Mouse (Mus musculus) T-helper 1 cell (primary cell): ENCODE data around the gene Prtg.

Experiments
- in situ Hi-C: fragments of 300-600 bp; cut with MboI, MseI; formaldehyde crosslinking; loops from one replicate; pipeline ENCODE4 v1.15.1; 2025; ENCODE audit warnings: high pct_unique_total_duplicates

Prtg gene

DNA sequence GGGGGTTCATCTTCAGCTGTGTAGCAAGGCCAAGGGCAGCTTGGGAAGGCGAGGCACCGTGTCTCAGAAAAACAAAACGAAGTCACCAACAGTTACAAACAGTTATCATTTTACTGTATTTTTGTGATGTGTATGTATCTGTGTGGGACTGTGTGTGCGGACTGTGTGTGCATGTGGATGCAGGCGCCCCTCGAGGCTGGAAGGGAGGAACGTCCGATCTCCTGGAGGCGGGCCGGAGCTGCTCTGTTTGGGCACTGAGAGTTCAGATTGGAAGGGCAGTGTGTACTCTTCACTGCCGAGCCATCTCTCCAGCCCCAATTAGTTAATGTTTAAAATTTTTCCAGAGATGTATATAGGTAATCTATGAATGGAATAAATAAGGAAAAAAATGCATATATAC is 55.5 kb downstream of the Prtg start:
- in situ Hi-C loops = loop anchor here (10.0 kb wide), 1 partner anchor 87 kb away; no protein-coding TSS in a partner anchor

DNA sequence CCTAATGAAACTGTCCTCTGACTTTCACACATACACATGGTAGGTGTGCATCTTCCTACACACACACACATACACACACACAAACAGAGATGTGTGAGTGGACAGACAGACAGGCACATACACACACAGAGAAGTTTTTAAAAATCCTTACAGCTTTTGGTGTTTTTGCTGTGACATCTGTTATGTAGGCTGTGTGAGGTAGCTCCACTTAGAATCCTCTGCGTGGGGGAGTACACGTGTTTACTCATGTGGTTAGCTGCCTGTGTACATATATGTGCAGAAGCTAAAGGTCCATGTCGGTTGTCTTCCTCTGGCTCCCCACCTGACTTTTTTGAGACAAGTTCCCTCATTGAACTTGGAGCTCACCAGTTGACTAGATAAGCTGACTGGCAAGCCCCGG is 56.3 kb downstream of the Prtg start:
- in situ Hi-C loops = loop anchor here (10.0 kb wide), 1 partner anchor 88 kb away; no protein-coding TSS in a partner anchor

DNA sequence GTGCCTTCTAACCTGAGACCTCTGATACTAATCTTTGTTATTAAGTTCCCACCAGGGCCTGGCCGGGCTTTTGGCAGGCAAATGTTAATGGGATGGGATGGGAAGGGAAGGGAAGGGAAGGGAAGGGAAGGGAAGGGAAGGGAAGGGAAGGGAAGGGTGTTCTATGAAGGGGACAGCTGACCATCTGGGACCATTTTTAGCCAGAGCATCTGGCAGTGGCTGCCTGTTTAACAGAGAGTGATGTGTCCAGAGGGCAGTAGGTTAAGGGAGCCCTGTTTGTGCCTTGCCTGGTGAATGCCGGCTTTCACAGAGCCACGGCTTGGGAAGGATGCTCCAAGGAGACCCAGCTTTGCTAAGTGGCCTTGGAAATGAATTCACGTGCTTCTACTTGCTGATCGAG is 57.1 kb downstream of the Prtg start:
- in situ Hi-C loops = loop anchor here (10.0 kb wide), 1 partner anchor 89 kb away; no protein-coding TSS in a partner anchor

DNA sequence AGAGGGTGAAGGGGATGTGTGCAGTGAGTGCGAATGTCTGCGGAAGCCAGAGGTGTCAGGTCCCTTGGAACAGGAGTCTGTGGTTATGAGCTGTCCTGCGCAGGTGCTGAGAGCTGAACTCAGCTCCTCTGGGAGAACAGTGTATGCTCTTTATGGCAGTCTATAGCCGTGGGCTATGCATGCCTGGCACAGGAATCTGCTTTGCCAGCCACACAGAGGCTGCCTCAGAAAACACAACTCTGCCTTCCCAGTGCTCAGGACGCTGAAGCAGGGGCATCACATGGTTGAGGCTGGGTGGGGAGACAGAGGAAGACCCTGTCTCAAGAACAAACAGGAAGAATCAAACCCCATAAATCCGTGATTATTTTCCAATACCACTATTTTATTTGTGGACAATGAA is 60.8 kb downstream of the Prtg start:
- in situ Hi-C loops = loop anchor here (10.0 kb wide), 1 partner anchor 93 kb away; no protein-coding TSS in a partner anchor

DNA sequence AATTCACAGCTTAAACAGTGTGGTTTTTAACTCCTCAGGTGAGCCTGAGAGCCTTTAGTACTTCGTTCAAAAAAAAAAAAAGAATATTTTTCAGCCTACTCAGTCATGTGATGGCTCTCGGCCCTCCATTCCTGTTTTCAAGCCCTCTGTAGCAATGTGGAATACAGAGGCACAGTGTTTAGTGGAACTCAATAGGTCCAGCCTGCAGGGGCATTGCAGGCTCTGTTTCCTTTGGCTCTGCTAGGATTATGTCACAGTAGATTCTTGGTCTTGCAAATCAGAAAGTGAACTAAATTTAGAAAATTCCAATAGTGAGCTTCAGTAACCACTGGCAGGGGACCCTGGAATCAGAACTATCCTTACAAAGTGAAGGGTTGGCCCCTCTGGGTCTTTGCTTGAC is 62.1 kb downstream of the Prtg start:
- in situ Hi-C loops = loop anchor here (10.0 kb wide), 1 partner anchor 94 kb away; no protein-coding TSS in a partner anchor

DNA sequence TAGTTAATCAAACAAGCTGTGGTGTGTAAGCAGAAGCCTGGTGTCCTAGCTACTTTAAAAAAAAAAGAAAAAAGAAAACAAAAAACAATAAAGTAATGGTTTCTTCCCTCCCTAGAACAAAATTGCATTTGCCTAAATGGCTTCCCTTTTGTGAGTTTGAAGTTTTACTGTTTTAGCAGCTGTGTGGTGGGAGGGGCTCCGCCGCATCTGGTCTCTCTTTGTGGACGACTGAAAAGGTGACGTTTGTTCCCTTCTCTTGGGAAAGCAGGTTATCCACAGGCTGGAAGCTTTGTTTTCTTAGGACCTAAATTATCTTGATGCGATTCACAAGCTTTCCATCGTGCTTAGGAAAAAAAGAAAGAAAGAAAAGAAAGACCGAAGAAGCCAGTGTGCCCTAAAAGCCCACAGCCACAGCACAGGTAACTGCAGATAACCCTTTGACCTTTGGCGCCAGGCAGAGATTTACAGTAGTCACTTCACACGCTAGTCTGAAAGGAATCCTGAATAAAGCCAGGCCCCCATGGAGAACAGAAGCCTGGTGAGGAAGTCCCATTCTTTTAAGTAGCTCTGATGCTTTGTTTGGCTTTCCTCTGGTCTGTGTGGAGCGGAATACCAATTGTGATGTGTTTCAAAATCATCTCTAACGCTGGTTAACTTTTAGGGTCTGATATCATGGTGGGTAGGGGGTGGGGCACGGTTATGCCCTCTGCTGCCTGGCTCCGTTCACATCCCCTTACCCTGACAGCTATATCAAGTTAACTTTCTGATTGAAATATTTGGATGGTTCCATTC is 65.0 kb downstream of the Prtg start:
- in situ Hi-C loops = no loop called here

DNA sequence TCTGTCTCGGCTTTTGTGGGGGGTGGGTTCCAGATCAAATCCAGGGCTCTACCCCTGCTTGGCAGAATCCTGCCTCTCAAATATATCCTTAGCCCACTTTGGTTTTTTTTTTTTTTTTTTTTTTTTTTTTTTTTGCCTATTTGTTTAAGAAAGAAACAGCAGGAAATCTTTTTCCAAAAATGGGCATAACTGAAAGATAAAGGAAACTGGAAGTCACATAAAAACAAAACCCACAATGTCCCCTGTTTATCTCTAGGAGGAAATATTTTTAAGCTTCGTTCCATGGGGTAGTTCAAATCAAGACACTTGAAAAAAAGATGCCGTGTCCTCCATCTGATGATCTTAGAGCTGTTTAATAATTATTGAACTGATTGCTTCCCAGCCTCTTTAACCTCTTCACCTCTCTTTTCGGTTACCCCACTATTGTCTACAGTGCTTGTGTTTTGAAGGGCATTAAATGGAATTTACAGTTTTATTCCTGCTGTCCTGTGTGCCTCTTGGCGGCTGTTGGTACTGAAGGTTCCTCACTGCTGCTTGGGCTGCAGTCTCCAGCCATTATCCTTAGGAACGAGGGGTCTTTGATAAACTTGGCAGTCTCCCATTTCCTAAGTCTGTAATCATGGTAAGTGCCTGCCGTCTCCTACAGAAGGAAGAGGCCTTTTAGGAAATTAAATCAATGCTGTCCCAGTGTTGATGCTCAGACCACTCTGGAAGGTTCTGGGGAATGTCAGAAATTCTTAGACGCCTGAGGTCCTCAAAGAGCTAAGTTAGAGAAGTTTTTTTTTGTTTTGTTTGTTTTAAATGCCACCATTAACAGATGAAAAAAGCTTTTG is 65.8 kb downstream of the Prtg start:
- in situ Hi-C loops = no loop called here

DNA sequence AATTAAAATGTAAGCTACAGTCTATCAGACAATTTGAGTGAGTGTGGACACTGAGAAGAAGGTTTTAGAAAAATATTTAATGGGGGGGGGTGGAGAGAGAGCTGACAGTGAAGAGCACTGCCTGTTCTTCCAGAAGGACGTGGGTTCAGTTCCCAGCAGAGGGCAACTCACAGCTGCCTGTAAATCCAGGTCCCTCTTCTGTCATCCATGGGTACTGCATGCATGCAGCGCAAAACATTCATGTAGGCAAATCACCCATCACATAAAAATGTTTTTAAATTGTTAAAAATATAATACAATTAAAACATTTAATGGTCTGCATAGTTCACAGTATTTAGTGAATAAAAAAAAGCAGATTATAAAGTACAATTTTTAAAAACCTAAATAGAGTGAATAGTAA is 69.2 kb downstream of the Prtg start:
- in situ Hi-C loops = no loop called here

DNA sequence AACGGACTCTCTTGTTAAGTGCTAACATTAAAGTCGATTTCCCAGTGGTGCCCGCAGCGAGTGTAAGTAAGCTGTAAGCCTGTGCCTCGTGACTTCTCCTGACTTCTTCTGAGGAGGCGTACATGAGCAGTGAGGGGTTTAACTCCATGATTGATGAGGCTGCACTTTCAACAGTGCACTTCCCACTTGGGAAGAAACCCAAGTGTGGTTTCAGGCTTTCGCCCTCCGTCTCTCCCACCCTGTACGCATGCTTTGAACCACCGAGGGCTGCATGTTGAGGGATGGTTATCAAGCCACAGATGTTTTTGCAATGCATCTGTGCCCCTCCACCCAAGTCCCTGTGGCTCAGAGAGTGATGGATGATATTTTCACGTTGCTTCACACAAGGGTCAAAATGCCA is 71.2 kb downstream of the Prtg start:
- in situ Hi-C loops = no loop called here

DNA sequence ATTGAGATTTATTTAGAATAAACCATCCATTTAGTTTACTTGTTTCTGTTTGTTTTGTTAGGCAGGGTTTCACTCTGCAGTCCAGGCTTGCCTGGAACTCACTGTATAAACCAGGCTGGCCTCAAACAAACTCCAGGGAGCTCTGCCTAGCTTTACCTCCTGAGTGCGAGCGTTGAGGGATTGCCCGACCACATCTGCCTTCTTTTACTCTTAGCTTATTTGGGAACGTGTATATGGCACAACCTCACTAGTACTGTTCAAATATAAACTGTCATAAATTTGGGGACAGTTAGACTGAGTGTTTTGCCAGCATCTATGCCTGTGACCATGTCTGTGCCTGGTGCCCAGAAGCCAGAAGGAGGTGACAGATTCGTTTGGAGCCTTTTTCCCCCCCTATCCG is 72.0 kb downstream of the Prtg start:
- in situ Hi-C loops = no loop called here

DNA sequence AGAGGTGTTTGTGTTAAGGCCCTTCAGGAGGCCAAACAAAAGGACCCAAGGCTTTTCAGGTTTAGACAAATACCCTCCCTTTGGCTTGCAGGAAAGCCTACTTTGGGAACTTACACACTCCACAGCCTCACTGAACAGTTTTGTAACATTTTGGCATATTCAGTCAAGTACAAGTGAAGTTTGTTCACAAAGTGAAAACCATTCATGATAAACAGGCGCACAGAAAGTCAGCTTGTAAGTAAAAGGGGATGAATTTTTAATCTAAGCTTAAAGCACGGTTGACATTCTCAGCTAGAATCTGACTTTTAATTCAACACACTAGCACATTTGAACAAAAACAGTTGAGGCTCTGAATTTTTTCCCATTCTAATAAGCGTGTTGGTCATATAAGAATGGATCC is 72.9 kb downstream of the Prtg start:
- in situ Hi-C loops = no loop called here

DNA sequence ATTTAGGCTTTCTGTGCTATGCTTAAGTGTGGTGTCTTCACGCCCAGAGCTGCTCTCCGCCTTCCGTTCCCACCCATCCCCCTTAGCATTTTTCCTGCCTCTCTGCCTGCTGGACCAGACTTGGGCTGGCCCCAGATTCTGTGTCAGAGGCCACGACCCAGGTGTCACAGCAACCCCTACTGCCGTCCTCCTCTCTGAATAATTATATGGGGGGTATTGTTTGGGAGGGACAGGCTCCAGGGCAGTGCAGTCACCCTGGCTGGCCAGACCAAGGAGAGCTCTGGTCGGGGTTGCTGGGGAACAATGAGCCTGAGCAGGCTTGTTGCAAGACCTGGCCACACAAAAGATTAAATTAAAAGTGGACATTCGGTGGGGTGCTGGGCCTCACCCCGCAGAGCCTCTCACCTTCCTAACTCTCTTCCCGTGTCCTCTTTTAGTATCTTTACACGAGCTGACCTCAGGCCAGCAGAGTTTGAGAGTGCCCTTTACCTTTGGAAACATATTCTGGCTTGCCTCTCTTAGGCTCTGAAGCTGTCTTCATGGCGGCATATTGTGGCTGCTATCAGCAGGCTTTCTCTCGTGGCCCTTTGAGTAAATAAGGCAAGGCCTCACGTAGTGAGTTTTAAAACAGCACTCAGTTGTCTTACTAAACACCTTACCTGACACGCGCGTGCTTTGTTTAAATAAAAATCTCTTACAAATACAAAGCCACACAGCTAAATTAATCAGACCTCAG is 73.7 kb downstream of the Prtg start:
- in situ Hi-C loops = no loop called here

DNA sequence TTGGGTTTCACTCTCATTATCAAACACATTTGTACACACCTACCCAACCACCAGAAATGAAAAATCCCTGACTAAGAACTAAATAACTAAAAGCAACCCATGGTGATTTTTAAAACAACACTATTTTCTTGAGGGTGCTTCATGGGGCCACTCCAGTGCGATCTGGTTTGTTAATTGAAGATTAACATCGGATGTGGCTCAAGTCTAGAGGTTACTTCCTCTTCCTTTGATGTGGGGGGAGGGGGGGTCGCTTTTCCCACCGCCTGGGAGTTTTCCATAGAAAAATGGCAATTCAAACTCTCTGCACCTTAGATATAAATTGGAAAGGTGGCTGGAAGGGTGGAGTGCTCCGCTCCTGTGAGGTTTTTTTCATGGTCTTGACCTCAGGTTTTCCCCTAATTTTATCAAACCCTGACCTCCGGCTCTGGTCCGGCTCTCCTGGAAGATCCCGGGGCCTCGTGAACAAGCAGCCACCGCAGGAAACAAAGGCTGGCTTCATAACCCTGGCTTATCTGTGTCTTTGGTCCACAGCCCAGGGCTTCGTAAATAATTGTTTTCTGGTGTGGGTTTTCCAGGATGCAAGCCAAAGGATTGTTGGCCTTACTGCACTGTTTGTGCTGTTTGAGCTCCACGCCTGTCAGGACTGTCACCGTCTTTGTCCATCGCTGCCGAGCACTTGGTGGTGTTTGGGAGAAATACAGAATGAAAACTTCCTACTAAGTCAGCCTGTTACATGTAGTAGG is 74.5 kb downstream of the Prtg start:
- in situ Hi-C loops = no loop called here

DNA sequence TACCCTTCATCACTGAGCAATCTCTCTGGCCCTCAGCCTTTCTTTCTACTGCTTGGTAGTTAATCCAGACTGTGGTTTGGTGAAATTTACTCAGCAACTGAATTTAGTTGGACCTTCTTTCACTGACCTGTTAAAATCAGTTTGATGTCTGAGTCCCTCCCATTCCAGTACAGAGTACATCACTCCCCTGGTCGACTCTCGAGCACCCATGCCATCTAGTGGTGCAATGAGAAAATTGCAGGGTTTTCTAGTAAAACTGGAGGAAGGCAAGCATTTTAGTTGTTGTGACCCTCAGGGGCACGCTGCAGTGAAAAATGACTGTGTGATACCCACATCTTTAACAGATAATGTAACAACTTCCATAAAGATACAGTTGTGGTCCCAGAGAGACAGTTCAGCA is 77.3 kb downstream of the Prtg start:
- in situ Hi-C loops = no loop called here

DNA sequence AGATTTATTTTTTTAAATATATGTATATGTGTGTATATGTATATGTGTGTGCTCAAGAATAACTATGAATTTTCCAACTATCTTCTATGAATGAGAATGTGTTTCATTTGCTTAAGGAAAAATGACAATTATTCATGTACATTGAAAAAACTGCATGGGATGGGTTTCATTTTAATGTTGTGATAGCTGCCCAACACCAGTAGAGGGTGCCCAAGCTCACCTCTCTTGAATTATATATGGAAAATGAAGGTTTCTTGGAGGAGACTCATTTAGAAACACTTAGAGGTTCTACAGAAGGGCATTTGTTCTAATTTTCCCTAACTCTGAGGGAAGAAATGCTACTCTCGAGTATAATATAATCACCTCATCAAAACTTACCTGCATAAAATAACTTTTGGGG is 83.1 kb downstream of the Prtg start:
- in situ Hi-C loops = loop anchor here (5.0 kb wide), 1 partner anchor 122 kb away; no protein-coding TSS in a partner anchor

DNA sequence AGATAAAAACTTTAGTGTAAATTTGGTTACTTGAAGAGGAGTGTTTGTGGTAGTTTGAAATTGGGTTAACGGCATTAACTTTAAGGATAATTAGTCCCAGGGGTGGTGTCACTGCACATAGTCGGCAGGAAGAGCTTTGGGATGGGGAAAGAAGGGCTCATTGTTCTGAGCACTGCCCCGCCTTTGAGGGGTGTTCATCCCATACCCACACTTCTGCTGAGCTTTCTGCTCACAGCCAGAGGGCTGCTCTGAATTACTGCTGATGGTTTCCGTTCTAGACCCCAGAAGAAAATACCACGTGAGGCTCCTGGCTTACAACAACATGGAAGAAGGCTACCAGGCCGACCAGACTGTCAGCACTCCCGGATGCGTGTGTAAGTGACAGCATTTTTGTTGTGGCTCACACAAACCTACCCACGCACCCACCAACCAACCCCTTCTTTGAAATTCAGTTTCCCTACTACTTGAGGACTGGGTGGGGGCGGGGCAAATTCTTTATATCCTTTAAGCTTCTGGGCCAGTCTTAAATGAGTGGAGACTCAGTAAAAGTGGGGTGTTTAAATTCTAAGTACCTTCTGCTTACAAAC is 83.9 kb downstream of the Prtg start:
- in situ Hi-C loops = no loop called here

DNA sequence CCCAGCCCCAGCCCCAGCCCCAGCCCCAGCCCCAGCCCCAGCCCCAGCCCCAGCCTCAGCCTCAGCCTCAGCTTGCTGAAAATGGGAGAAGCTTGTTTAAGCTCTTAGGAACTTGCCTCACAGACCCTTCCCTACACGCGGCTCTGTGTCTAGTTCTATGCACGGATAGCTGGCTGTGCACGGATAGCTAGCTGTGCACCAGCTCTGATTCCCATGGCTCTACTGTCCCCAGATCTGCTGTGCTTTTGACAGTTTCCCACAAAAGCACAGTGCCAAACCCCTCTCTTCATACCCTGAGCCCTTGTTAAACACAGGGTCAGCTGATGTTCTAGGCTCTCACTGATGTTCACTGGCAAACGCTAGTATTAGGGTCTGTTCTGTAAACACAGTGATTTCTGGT is 86.1 kb downstream of the Prtg start:
- in situ Hi-C loops = no loop called here

DNA sequence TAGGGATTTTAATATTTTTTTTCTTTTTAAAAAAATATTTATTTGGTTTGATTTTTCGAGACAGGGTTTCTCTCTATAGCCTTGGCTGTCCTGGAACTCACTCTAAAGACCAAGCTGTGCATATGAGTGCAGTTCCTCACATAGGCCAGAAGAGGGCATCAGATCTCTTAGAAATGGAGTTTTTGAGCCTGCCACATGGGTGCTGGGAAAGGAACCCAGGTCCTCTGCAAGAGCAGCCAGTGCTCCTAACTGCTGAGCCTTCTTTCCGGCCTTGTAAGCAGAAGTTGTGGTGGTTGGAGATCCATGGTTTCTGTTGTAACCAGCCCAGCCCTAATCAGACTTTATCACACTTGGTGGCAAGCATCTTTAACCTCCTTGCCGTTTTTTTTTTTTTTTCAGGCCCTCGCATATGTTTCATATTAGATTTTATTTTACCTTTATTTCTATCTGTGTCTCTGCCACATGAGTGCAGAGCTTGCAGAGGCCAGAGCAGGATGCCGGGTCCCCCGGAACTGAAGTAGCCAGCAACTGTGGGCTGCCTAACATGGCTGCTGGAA is 88.2 kb downstream of the Prtg start:
- in situ Hi-C loops = no loop called here

DNA sequence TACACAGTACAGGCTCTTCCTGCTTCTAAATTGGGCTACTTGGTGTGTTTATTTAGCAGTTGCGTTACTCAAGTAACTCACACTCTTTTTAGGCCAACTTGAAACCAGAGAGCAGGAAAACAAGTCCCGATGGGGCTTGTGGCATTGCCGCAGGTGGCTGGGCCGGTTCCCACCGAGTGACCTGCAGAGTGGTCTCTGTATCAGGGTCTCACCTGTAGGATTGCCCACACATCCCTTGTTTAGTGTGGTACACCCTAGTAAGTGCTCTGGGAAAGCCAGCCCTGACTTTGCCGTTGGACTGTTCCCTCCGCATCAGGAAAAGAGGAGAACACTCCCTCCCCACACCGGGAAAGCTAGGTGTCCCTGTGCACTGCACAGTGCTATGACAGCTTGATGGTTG is 95.4 kb downstream of the Prtg start:
- in situ Hi-C loops = no loop called here

DNA sequence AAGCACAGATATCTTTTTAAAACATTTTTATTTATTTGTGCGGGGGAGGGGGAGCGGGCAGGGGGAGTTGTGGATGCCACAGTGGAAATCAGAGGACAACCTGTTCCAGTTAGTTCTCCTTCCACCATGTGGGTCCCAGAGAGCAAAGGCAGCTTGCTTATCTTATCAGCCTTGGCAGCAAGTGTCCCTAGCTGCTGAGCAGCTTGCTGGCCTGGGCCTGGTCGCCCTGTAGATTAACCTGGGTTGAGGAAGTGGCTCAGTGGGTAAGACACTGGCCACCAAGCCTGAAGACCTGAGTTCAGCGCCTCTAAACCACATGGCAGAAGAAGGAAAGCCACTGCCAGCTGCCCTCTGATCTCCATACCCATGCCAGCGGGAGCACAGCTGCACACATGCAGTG is 95.9 kb downstream of the Prtg start:
- in situ Hi-C loops = no loop called here
